Mouse (Mus musculus): Measurements from ENCODE around the gene Gpr35.

GRCm38 (mm10) chr1:92921496-92921895 is 29.2 kb upstream of the Gpr35 start:
- no peak for TF ChIP-seq POLR2A (IDR thresholded peaks at IDR 0.05; ENCODE audit: low read depth, low read length)
- no peak for TF ChIP-seq CTCF (IDR thresholded peaks at IDR 0.05; ENCODE audit: borderline replicate concordance, insufficient read depth, low read length)
